Mouse (Mus musculus): ENCODE results near the gene Rtn2. TPM values are rescaled to one million over a fixed set of nuclear protein-coding genes. Genes with fewer than 3 reads are reported as not detected.

Rtn2 gene
- polyA plus RNA-seq, 1 experiment = 101 TPM

DNA sequence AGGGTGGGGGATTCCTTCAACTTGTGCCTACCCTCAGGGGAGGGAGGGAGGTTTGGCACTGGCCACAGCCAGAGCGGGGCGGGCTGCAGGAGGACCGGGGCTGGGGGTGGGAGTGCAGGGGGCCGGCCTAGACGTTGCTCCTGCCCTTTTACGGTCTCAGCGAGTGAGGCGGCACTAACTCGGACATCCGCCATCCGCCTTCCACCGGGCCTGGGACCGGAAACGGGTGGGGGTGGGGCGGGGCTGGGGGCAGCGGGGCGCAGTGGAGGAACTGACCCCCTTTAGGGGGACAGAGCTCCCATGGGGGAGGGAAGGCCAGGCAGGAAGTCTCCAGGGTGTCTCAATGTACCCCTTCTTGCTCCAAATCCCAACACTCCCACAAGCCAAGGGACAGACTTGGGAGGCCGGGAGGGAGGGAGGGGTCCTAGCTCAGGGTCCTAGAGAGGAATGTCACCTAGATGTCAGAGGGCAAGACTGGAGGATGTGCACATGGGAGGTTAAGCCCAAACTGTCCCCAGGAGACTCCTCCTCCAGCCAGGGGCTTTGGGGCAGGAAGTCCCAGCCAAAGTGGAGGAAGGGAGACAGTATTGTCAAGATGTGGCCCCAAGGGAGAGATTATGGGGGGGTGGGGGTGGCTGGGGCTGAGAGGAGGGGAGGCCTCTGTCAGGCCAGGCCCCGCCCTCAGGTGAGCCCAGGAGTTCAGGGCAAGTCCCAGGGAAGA, 12.5 kb upstream of the Rtn2 start:
- H3K4me3 ChIP-seq (replicated peaks; ENCODE audit: insufficient read depth, low read depth, low read length) = peak overlapping the region; percentile 58
- H3K27me3 ChIP-seq (ENCODE audit: control insufficient read depth, insufficient read depth, low read length) = no peaks in the 10 kb centered on the region
- TF ChIP-seq POLR2A (IDR thresholded peaks at IDR 0.05; ENCODE audit: borderline replicate concordance, insufficient read depth, low read length) = no peak
- TF ChIP-seq CTCF (IDR thresholded peaks at IDR 0.05; ENCODE audit: borderline replicate concordance, insufficient read depth, low read depth, low read length) = no peak
- no peak for DNase-seq
- peaks cover 31% of the 10 kb centered on the region for H3K4me1 ChIP-seq (ENCODE audit: control insufficient read depth, insufficient read depth, low read length)
- H3K27ac ChIP-seq (ENCODE audit: insufficient read depth, low read length) = peak overlapping the region; percentile 37; the same call in 1 of the 2 replicates
- 5% methylated on average over 12 of the region's 19 CpGs for WGBS

DNA sequence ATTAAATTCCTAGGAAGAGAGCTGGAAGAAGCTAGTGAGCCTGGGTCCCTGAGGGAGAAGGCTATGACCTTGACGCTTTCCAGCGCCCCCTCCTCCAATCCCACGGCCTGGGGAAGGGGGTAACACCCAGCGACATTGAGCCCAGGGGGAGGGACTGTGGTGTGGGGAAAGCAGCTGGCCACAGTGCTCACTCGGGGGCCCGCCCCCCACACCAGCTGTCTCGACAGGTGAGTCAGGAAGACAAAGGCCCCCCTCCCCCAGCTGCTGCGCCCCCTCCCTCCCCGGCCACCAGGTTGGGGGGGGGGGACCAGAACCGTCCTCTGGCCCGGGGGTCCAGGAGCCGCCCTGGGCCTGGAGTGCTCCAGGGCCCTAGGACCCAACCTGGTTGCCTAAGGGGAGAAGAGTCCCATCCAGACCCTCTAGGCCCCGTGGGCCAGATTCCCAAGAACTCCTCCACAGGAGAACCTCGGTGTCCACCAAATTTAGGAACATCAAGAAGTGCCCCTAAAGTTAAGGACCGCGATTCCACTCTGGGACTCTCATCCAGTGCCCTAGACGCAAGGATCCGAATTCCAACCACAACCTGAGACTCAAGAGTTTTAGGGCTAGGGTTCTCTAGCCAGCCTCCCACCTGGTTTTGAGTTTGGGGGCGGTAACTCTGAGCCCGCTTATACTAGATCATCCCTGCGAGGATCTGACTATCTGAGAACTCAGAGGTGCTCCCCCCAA, 11.8 kb upstream of the Rtn2 start:
- H3K4me1 ChIP-seq (ENCODE audit: control insufficient read depth, insufficient read depth, low read length) = peaks cover 23% of the 10 kb centered on the region
- no peak for TF ChIP-seq POLR2A (IDR thresholded peaks at IDR 0.05; ENCODE audit: borderline replicate concordance, insufficient read depth, low read length)
- no peak for TF ChIP-seq CTCF (IDR thresholded peaks at IDR 0.05; ENCODE audit: borderline replicate concordance, insufficient read depth, low read depth, low read length)
- peak overlapping the region; percentile 64 for H3K4me3 ChIP-seq (replicated peaks; ENCODE audit: insufficient read depth, low read depth, low read length)
- WGBS = 3% methylated on average over 21 of the region's 21 CpGs
- no peak overlapping the region for H3K27ac ChIP-seq (ENCODE audit: insufficient read depth, low read length)
- H3K27me3 ChIP-seq (ENCODE audit: control insufficient read depth, insufficient read depth, low read length) = no peaks in the 10 kb centered on the region
- no peak for DNase-seq

DNA sequence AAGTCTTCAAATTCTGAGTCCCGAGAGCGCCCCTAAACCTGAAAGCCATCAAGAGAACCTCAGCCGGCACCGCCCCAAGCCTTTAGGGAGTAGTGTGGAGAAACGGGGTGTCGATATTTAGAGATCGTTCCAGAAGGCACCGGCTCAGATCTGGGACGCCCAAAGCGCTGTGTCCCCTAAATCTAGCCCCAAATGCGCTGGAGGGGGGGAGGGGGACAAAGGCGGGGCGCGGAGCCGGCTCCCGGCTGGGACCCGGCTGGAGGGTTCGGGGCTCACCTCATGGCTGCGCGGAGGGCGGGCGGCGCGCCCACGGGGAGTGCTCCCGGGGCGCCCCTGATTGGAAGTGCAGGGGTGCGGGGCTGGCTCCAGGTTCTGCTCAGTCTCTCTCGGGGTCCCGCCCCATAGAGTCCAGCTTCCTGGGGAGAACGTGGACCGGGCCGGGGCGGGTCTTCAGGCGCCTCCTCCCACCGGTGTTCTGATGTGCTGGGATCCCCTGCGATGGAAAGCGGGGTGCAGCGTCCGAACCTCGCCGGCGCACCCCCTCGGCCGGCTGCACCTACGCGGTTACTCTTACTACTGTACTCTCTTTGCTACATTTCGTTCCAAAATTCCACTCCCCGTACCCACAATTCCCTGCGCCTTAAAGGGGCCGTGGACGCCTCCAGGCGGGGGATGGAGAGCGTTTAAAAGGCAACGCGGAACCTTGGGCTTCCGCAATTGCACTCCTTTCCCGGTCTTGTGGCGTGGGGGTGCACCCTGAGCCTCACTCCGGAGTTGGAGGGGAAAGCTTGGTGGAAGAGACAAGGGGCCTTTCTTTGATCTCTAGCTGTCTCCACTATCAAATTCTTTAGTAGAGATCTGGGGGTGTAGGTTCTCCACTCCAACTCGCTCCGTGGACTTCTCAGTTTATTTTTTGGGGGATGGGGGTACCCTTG, 10.9 kb upstream of the Rtn2 start, which contains the start of gene Vasp:
Vasp (minus strand) TSS at position 580 of the 935 bp plus-strand sequence.
- H3K4me1 ChIP-seq (ENCODE audit: control insufficient read depth, insufficient read depth, low read length) = peaks cover 14% of the 10 kb centered on the region
- H3K27ac ChIP-seq (ENCODE audit: insufficient read depth, low read length) = peak within 1 kb of the TSS; percentile 73
- H3K27me3 ChIP-seq (ENCODE audit: control insufficient read depth, insufficient read depth, low read length) = no peaks in the 10 kb centered on the region
- TF ChIP-seq POLR2A (IDR thresholded peaks at IDR 0.05; ENCODE audit: borderline replicate concordance, insufficient read depth, low read length) (peak; percentile 53; the same call in 1 of the 2 replicates), CTCF (IDR thresholded peaks at IDR 0.05; ENCODE audit: borderline replicate concordance, insufficient read depth, low read depth, low read length) (no peak)
- peak within 1 kb of the TSS; percentile 64 for H3K4me3 ChIP-seq (replicated peaks; ENCODE audit: insufficient read depth, low read depth, low read length)
- DNase-seq = peak; percentile 85 to 87
- WGBS = under 1% methylated on average over 59 of the region's 62 CpGs

DNA sequence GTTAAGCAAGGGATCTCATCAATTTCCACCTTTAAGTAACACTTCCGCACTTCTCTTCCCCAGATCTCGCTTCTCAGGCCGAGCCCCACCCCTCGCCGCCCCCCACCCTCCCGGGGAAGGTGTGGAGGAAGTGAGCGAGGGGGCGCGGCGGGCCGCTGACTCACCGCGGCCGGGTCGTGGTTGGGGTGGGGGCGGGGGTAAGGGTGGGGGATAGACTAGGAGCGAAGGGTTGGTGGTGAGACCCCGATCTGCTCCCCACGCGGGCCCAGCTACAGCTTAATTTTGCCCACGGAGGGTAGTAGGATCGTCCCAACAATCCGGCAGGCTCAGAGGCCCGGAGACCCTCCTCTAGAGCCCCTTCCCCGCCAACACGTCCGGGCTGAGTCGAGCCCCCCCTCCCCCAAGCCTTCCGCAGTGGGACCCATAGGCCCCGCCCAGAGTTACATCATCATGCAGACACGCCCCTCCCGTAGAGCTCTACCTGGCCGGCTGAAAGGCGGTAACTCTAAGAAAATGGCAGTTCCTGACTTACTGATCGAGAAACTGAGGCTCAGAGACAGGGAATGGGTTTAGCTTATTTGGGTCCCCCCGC, 10.2 kb upstream of the Rtn2 start:
- DNase-seq = peak; percentile 71 to 75
- peaks cover 7% of the 10 kb centered on the region for H3K4me1 ChIP-seq (ENCODE audit: control insufficient read depth, insufficient read depth, low read length)
- peak overlapping the region; percentile 64 for H3K4me3 ChIP-seq (replicated peaks; ENCODE audit: insufficient read depth, low read depth, low read length)
- under 1% methylated on average over 36 of the region's 36 CpGs for WGBS
- no peak for TF ChIP-seq POLR2A (IDR thresholded peaks at IDR 0.05; ENCODE audit: borderline replicate concordance, insufficient read depth, low read length)
- no peak for TF ChIP-seq CTCF (IDR thresholded peaks at IDR 0.05; ENCODE audit: borderline replicate concordance, insufficient read depth, low read depth, low read length)
- peak overlapping the region; percentile 12; the same call in 1 of the 2 replicates for H3K27ac ChIP-seq (ENCODE audit: insufficient read depth, low read length)
- no peaks in the 10 kb centered on the region for H3K27me3 ChIP-seq (ENCODE audit: control insufficient read depth, insufficient read depth, low read length)

DNA sequence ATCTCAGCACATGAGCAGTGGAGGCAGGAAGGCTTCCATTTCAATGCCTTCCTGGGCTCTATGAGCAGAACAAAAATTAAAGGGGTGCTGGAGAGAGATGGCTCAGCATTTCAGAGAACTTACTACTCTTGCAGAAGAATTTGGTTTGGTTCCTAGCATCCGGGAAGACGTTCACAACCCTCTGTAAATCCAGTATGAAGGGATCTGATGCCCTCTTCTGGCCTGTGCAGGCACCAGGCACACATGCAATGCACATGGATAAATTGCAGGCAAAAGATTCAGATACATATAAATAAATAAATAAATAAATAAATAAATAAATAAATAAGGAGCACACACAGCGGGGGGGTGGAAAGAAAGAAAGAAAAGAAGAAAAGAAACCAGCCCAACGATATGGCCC, 6.2 kb upstream of the Rtn2 start:
- no peaks in the 10 kb centered on the region for H3K27me3 ChIP-seq (ENCODE audit: control insufficient read depth, insufficient read depth, low read length)
- H3K4me1 ChIP-seq (ENCODE audit: control insufficient read depth, insufficient read depth, low read length) = no peaks in the 10 kb centered on the region
- H3K4me3 ChIP-seq (replicated peaks; ENCODE audit: insufficient read depth, low read depth, low read length) = no peak overlapping the region
- 58% methylated on average over 4 of the region's 4 CpGs for WGBS
- peak; percentile 36; the same call in 1 of the 2 replicates for TF ChIP-seq CTCF (IDR thresholded peaks at IDR 0.05; ENCODE audit: borderline replicate concordance, insufficient read depth, low read depth, low read length)
- TF ChIP-seq POLR2A (IDR thresholded peaks at IDR 0.05; ENCODE audit: borderline replicate concordance, insufficient read depth, low read length) = no peak
- no peak for DNase-seq
- no peak overlapping the region for H3K27ac ChIP-seq (ENCODE audit: insufficient read depth, low read length)

DNA sequence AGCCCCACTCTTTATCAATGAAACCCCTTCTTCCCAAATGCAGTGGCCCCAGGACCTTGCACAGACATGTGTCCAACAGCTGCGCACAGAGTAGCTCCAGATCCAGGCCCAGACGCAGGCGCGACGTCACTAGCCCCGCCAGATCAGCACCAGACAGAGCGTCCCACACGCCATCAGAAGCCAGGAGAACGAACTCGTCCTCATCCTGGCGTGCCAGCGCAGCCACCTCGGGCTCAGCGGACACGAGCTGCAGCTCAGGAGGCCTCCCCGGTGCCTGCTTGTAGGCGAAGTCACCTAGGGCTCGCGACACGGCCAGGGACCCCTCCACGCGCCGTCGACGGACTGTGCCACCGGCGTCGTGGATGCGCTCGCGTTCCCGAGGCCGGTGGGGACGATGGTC, 3.4 kb upstream of the Rtn2 start:
- Histone ChIP-seq H3K4me1 (ENCODE audit: control insufficient read depth, insufficient read depth, low read length) (no peaks in the 10 kb centered on the region), H3K4me3 (replicated peaks; ENCODE audit: insufficient read depth, low read depth, low read length) (no peak overlapping the region), H3K27me3 (ENCODE audit: control insufficient read depth, insufficient read depth, low read length) (no peaks in the 10 kb centered on the region), H3K27ac (ENCODE audit: insufficient read depth, low read length) (no peak overlapping the region)
- no peak for DNase-seq
- TF ChIP-seq POLR2A (IDR thresholded peaks at IDR 0.05; ENCODE audit: borderline replicate concordance, insufficient read depth, low read length) (no peak), CTCF (IDR thresholded peaks at IDR 0.05; ENCODE audit: borderline replicate concordance, insufficient read depth, low read depth, low read length) (no peak)
- WGBS = 4% methylated on average over 34 of the region's 34 CpGs

DNA sequence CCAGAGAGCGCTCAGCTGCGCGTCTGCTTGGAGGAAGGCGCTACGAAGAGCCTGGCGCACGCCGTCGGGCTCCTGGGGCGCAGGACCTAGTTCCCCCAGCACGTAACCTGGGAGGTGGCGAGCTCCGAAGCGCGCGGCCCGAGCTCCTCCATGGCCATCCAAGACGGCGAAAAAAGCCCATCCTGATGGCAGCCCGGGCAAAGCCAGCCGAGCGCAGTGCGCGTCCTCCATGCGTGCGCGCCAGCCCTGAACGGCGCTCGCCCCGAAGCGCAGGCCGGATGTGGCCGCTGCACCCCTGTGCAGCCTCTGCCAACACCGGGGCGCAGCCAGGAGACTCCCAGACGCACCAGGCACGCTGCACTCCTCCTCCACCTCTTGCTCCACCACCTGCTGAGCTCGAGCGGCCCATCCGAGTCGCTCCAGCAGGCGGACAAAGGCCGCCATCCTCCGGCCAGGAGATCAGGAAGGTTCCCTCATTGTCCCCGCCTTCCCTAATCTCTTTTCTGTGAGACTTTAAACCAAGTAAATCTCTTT, 2.8 kb upstream of the Rtn2 start, which contains the start of gene Ppm1n:
Ppm1n (minus strand) TSS at position 484 of the 534 bp plus-strand sequence.
- Histone ChIP-seq H3K4me3 (replicated peaks; ENCODE audit: insufficient read depth, low read depth, low read length) (peak within 1 kb of the TSS; percentile 11), H3K27ac (ENCODE audit: insufficient read depth, low read length) (no peak within 1 kb of the TSS), H3K27me3 (ENCODE audit: control insufficient read depth, insufficient read depth, low read length) (no peaks in the 10 kb centered on the region), H3K4me1 (ENCODE audit: control insufficient read depth, insufficient read depth, low read length) (no peaks in the 10 kb centered on the region)
- WGBS = 2% methylated on average over 46 of the region's 46 CpGs
- DNase-seq = no peak
- no peak for TF ChIP-seq POLR2A (IDR thresholded peaks at IDR 0.05; ENCODE audit: borderline replicate concordance, insufficient read depth, low read length)
- no peak for TF ChIP-seq CTCF (IDR thresholded peaks at IDR 0.05; ENCODE audit: borderline replicate concordance, insufficient read depth, low read depth, low read length)

Measured in cerebellum, adult 2 months (tissue).